Mouse (Mus musculus) bone marrow, adult 2 months (tissue): Measurements from ENCODE around the gene Wars.

Experiments used
- CTCF ChIP-seq: fragments of 200-500 bp; IDR thresholded peaks from 2 replicates; pipeline ENCODE4 v1.5.1; 2011; ENCODE audit warnings: low read length, control low read depth; ENCODE audit not compliant: control insufficient read depth, insufficient read depth
- POLR2A ChIP-seq: fragments of 200-500 bp; IDR thresholded peaks from 2 replicates; pipeline ENCODE4 v1.6.1; 2011; ENCODE audit warnings: low read depth, mild to moderate bottlenecking, control low read depth, low read length, borderline replicate concordance; ENCODE audit not compliant: control insufficient read depth

DNA sequence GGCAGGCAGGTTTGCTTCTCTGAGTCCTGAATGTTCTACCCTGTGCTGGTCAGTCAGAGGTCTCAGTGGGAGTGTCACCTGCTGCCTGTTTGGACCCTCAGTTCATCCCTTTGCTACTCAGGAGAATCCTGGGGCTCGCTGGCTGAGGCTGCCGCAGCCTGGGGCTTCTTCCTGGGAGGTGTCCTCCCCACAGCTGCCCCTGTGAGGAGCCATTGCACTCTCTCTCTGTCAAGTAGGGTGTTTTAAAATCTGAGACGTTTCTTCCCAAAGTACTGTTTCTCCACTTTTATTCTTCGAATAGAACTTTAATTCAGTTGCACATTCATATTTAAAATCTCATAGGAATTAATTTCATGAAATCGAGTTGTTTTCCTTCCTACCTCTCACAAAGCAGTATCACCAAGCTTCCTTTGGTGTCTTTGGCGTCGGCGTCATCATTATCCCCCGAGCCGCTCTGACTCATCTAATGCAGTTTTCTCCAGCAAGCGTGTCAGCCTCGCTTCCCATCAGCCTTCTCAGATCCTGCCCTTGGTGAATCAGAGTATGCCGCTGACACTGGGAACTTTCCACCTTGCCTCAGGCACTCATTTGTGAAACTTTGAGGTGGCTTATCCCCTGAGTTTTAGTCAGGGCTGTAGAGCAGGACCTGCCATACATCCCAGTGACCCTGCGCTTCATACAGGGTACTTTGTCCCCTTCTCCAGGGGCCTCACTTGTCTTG is 48.4 kb upstream of the Wars start:
- TF ChIP-seq POLR2A (no peak), CTCF (no peak)
